Mouse (Mus musculus): ENCODE data around the gene Itpr2. TPM values are rescaled to one million over a fixed set of nuclear protein-coding genes. Genes with fewer than 3 reads are reported as not detected.
A peak's percentile ranks its signal among the peaks of the same experiment; 100 is the strongest.

Gene Itpr2
- total RNA-seq, 4 experiments from 2014 or later = 40.3 to 45.9 (median 42.7) TPM

DNA sequence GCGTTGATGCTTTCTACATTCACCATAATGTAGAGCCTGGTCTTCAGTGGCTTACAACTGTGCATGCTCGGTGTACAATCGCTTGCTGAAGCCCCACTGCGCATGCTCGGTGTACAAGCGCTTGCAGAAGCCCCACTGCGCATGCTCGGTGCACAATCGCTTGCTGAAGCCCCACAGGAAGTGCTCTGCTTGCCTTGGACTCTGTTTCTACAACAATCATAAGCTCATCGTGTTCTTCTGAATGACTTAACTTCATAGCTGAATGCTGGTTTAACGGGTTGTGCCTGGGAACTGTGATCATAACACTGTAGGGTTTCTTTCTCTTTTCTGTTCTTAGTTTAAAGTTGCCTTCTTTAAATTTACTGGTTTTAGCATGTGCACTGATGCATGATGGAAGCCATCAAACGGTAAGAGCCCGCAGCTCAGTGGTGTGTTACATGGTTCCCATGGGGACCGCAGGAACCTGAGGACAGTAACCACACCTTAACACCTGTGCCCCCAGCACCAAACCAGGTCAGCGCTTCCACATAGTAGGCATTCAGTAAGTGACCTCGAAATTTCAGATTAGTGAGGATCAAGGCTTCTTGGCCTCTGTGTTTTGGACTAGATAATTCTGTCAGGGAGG is 90.5 kb downstream of the Itpr2 start:
- DNase-seq = no peak

- no peak for DNase-seq
Measured at GRCm38 (mm10) chr6:146410427-146410810, 91.6 kb downstream of the Itpr2 start.

- peak; percentile 68 for DNase-seq
Measured at GRCm38 (mm10) chr6:146409692-146410426, 92.2 kb downstream of the Itpr2 start.

- no peak for DNase-seq
Measured at GRCm38 (mm10) chr6:146405380-146405779, 96.6 kb downstream of the Itpr2 start.

GRCm38 (mm10) chr6:146404876-146405275 is 97.1 kb downstream of the Itpr2 start:
- DNase-seq = no peak

- DNase-seq = no peak
Measured at GRCm38 (mm10) chr6:146404156-146404555, 97.9 kb downstream of the Itpr2 start.

DNA sequence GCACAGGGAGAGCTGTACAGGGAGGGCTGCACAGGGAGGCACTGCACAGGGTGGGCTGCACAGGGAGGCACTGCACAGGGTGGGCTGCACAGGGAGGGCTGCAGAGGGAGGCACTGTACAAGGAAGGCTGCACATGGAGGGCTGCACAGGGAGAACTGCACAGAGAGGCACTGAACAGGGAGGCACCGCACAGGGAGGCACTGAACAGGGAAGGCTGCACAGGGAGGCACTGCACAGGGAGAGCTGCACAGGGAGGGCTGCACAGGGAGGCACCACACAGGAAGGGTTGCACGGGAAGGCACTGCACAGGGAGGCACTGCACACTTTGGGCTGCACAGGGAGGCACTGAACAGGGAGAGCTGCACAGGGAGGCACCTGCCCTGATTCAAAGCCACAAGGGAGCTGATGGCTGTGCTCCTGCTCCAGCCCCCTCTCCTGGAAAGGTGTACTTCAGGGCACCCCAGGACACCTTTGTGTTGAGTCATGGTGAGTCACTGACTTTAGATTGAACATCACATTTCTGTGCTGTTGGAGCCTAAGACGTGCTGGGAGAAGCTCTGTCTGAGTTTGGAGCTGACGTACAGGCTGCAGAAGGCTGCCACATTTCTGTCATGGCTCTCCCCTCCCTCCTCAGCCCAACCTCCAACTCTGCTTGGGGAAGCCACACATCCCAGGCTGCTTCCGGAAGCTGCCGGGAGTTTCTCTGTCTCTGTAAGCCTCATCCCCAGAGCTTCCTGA is 98.9 kb downstream of the Itpr2 start:
- DNase-seq = no peak

DNA sequence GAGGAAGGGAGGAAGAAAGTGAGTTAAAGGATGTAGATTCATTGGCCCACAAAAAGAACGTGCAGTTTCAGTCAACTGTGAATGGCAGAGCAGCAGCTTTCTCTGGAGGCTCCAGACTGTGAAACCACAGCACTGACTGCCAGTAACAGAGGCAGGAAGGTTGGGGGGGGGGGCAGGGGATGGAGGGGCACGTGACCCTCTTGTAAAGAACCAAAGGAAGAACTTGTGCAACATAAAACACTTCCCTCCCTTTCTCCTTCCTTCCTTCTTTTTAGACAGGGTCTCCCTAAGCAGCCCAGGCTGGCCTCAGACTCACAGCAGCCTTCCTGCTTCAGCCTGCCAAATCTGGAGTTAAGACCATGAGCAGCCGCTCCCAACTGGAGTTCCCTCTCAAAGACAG is 104.2 kb downstream of the Itpr2 start:
- no peak for DNase-seq

DNA sequence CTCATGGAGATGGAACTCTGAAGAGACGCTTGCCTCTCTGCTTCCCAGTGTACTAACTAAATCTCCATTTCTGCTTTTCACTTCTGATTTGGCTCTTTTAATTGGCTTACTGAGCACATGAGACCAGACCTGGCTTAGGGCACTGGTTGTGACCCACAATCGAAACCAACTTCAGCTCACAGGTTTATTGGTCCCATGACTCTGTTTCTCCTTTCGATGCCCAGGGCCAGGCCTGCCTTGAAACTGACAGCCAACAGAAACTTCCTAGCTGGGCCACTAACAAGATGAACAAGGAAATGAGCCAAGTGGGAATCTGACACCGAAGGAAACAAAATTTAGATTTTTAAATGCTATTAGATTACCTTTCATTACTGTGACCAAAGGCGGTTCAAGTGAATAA is 105.8 kb downstream of the Itpr2 start:
- no peak for DNase-seq

DNA sequence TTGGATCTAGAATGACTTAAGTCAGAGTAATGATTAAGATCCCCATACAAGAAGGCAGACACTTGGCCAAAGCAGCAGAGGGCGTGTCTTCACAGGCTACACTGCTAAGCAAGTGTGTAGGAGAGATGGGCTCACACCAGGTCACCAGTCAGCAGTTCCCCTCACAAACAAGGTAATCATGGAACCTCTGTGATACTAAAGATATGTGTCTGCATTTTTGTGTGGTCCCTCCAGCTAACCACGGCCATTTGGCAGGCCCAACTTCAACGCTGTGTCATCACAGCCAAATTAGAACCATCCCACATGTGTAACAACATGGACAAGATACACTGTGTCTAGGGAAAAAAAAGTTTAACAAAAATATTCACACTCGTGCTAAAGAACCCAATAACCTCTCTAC is 106.4 kb downstream of the Itpr2 start:
- no peak for DNase-seq

DNA sequence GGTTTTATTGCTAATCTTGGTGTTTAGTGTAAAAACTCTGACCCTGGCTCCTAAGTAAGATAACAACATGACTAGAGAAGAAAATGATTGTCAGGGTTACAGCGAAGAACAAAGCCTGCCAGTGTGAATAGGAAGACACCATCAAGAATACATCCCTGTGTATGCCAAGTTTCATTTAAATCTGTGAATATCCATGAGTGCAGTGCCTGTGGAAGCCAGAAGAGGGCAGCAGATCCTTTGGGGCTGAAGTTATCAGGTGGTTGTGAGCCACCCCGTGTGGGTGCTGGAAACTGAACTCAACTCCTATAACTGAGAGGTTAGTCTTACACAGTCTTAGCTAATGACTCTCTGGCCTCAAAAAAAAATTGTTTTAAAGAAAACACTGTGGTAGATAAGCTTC is 109.8 kb downstream of the Itpr2 start:
- no peak for DNase-seq

- DNase-seq = no peak
Measured at GRCm38 (mm10) chr6:146390159-146390558, 111.9 kb downstream of the Itpr2 start.

DNA sequence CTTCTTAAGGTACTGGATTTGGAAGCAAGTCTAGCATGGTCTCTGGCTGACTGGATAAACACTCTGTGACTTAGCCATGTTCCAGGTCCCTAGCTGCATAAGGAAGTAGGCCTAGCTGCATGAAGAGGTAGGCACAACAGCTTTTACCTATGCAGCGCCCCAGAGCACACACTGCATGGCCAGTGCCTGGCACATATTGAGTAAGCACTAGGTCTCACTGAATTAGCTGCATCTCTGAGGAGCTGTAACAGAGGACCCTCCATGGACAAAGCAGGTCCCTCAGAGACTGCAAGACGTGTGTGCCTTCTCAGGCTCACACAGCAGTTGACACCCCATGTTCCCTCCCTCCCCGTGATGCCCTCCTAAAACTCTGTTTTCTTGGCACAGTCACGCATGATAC is 114.0 kb downstream of the Itpr2 start:
- no peak for DNase-seq

DNA sequence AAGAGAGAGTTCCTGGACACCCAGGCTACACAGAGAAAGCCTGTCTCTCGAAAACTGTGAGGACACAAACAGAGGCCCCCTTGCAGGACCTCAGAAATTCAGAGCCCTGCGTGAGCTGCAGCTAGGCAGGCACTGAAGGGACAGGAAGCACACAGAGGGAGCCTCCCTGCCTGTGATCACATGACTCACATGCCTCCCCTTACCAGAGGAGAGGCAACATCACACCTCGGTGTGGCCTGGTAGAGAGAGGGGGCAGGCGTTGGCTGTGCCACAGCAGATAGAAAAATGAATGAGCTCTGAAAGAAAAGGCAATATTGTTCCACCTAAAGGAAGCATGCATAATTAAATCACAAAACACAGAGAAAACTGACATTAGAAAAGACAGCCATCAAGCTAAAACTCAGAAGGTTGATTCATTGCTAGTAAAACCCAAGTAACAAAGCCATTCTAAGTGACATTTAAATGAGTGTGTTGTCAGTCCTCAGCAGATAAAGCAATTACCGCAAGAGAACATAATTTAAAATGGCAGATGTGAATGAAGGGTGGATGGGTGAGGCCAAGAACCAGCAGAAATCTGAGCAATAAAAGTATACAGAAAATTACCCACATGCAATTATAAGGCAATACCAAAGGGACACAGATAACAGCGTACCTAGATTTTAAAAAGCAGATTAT is 114.8 kb downstream of the Itpr2 start:
- DNase-seq = no peak

DNA sequence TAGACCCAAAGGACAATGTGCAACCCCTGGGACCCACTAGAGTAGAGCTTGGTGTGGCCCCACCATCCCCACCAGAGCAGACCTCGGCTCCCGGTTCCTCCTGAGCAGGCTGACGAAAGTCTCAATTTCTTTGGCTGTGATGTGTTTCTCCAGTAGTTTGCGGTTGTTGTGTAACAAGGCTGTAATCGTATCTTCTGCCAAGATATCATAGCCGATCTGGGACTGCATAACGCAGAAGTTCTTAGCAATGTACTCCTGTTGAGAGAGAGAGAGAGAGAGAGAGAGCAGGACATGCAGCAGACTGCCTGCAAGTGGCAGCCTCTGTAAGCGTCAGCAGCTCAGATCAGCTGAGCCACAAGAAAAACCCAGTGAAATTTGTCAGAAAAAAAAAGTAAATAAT is 122.8 kb downstream of the Itpr2 start:
- no peak for DNase-seq

DNA sequence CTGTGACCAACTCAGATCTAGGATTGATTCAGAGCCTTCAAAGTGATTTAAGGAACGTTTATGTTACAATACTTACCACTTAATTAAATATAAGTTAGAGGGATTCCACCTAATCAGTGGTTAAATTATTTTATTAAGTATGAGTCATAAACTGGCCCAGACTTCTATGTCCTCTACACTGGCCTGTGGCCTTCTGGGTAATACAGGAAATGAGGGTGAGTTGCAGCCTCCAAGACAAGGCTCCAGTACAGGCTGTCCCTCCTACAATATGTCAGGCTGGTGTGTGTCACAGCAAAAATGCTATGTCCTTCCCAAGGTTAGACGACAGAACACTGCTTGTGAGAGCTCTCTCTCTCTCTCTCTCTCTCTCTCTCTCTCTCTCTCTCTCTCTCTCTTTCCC is 130.5 kb downstream of the Itpr2 start:
- DNase-seq = peak; percentile 52

DNA sequence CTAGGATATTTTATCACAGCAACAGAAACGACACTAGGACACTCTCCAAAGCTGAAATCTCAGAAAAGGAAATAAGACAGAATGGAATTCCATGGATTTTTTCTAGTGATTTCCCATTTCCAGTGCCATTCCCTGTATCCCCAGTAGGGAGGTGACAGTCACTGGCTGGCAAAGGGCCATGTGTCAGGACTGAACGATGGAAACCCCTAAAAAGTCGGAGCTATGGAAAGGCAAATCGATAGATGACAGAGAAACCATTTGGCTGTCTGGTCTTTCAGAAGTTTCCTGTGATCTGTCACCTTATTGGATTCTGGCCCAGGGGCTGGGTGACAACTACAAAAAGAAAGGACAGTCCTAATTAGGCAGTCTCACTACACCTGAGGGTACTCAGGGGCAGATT is 135.8 kb downstream of the Itpr2 start:
- DNase-seq = no peak

DNA sequence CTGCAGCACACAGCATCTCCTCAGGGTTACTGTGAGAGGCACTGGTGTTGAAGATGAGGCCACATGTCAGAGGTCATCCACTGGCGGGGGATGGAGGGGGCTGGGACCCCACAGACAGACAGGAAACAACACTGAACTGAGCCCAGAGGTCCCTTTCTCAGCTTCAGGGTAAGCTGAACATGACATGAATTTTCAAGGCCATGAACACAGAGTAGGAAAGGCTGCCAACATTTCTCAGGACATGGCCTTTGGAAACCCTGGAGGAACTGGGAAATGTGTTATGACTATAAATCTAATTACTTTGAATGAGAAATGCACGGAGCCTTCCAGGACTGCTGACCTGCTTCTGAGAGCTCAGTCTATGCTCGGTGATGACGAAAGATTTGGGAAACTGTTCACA is 144.1 kb downstream of the Itpr2 start:
- peak; percentile 70 for DNase-seq

DNA sequence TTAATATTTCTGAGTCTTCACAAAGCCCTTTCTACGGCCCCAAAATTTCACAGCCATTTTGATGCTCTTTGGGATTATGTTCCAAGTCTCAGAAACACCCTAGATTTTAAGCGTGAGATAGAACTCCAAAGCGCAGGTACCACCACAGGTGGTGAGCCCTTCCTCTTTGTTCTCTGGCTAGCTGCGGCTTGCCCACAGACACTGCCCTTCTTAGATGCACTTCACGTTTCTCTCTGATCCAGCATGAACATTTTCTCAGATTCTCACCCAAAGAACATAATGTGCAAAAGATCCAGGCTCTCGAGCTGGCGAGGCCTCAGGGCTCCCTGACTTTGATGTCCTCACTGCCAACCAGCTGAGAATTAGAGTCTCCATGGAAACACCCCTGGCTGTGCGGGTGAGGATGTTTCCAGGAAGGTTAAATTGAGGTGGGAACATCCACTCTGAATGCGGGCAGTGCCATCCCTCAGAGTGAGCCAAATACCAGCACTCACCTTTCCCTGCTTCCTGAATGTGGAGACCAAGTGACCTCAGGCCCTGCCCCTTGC is 149.7 kb downstream of the Itpr2 start:
- DNase-seq = no peak

- no peak for DNase-seq
Measured at GRCm38 (mm10) chr6:146351816-146352215, 150.2 kb downstream of the Itpr2 start.

- no peak for DNase-seq
Measured at GRCm38 (mm10) chr6:146347568-146347967, 154.5 kb downstream of the Itpr2 start.

DNA sequence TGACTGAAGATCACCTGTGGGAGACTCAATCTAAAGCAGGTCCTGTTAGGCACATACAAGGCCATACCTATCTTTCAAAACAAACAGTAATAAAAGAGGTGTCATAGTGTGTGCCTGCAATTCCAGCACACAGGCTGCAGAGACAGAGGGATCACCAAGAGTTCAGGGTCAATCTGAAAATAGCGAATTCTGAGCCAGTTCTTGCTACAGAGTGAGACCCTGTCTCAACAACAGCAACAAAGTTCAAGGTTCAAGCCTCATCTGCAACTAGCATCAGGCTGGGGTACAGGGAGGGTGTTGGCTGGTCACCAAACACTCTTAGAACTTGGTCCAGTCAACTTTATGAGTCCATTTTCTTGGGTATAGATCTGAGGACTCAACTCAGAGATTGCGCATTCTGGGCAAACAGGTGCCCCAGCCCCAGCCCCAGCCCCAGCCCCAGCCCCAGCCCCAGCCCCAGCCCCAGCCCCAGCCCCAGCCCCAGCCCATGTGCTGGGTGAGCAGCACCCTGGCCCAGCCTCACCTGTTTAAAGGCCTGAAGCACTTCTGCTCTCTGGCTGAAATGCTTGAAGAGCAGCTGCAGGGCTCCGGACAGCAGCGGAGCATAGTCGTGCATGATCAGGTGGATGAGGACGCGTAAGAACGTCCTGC is 155.4 kb downstream of the Itpr2 start:
- no peak for DNase-seq

All from adrenal gland, adult 8-10 months (tissue).